Mouse (Mus musculus) forebrain, embryonic 16.5 days (tissue): ENCODE data around the gene Tnk2. TPM values are rescaled to one million over a fixed set of nuclear protein-coding genes. Genes with fewer than 3 reads are reported as not detected.
A peak's percentile ranks its signal among the peaks of the same experiment; 100 is the strongest.

ENCODE experiments used
- ATAC-seq: fragments of 200-750 bp; cut with Nextera tagmentation; 2 replicates; pipeline ENCODE4 v1.8.0; 2017; ENCODE audit warnings: mild to moderate bottlenecking, moderate library complexity
- H3K27ac ChIP-seq: fragments of 300-500 bp; sonication (generic); 2 replicates; pipeline ENCODE4 v1.5.1; 2014; ENCODE audit warnings: low read length, control low read depth
- H3K27me3 ChIP-seq: fragments of 300-500 bp; sonication (generic); replicated peaks from 2 replicates; pipeline ENCODE4 v1.6.1; 2014; ENCODE audit warnings: low read length; ENCODE audit not compliant: control insufficient read depth, insufficient read depth
- H3K36me3 ChIP-seq: fragments of 300-500 bp; sonication (generic); 2 replicates; pipeline ENCODE4 v1.6.1; 2014; ENCODE audit not compliant: control insufficient read depth, insufficient read depth
- H3K4me1 ChIP-seq: fragments of 300-500 bp; sonication (generic); replicated peaks from 2 replicates; pipeline ENCODE4 v1.6.1; 2014; ENCODE audit warnings: low read length; ENCODE audit not compliant: control insufficient read depth, insufficient read depth
- H3K4me2 ChIP-seq: fragments of 300-500 bp; sonication (generic); 2 replicates; pipeline ENCODE4 v1.6.1; 2014; ENCODE audit warnings: mild to moderate bottlenecking, low read length, control low read depth
- H3K4me3 ChIP-seq: fragments of 300-500 bp; sonication (generic); replicated peaks from 2 replicates; pipeline ENCODE4 v1.5.1; 2014; ENCODE audit warnings: mild to moderate bottlenecking, low read length, control low read depth
- H3K9ac ChIP-seq: fragments of 300-500 bp; sonication (generic); replicated peaks from 2 replicates; pipeline ENCODE4 v1.6.1; 2014; ENCODE audit warnings: low read depth, low read length, control low read depth
- H3K9me3 ChIP-seq: fragments of 300-500 bp; sonication (generic); 2 replicates; pipeline ENCODE4 v1.6.1; 2016; ENCODE audit warnings: low read length; ENCODE audit not compliant: control insufficient read depth
- WGBS: fragments of 180-500 bp; shearing (Covaris S2); extraction: QIAGEN DNeasy Blood & Tissue Kit; methylation state at CpG from one replicate; pipeline ENCODE4 v1.1.7; 2014; 5-methylcytosine and 5-hydroxymethylcytosine counted together
- polyA plus RNA-seq: library from polyadenylated mRNA; unstranded; fragments of >200 nt; fragmentation: Nextera tagmentation; extraction: Ambion mirVana; gene quantifications from 2 replicates; pipeline ENCODE4 v1.2.1, GENCODE M21; 2015

Tnk2 gene
- polyA plus RNA-seq, 1 experiment from 2014 or later: 21.9 TPM

DNA sequence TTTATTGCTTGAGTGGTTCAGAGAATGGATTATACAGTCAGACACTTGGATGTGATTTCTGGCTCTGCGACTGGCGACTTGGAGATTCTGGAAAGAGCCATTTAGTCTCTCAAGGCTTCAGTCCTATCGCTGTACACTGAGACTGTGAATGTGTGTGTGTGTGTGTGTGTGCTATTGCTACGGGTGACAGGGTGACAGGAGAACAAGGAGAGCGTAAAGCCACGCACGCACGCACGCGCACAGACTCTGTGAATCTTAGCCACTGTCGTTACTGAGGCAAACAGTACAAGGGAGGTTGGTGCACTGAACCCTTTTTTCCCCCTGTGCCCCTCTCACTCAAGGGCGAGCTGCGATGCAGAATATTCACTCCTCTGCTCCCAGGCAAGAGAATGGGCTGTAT, 1.4 kb upstream of the Tnk2 start:
- H3K4me2 ChIP-seq: no peak overlapping the region
- H3K4me1 ChIP-seq: peaks cover 27% of the 10 kb centered on the region
- no peak overlapping the region for H3K9ac ChIP-seq
- H3K27me3 ChIP-seq: no peaks in the 10 kb centered on the region
- no peak overlapping the region for H3K4me3 ChIP-seq
- no peak overlapping the region for H3K27ac ChIP-seq
- no peaks in the 10 kb centered on the region for H3K36me3 ChIP-seq
- WGBS: 33% methylated on average over 13 of the region's 13 CpGs
- no peaks in the 10 kb centered on the region for H3K9me3 ChIP-seq
- no peak for ATAC-seq

DNA sequence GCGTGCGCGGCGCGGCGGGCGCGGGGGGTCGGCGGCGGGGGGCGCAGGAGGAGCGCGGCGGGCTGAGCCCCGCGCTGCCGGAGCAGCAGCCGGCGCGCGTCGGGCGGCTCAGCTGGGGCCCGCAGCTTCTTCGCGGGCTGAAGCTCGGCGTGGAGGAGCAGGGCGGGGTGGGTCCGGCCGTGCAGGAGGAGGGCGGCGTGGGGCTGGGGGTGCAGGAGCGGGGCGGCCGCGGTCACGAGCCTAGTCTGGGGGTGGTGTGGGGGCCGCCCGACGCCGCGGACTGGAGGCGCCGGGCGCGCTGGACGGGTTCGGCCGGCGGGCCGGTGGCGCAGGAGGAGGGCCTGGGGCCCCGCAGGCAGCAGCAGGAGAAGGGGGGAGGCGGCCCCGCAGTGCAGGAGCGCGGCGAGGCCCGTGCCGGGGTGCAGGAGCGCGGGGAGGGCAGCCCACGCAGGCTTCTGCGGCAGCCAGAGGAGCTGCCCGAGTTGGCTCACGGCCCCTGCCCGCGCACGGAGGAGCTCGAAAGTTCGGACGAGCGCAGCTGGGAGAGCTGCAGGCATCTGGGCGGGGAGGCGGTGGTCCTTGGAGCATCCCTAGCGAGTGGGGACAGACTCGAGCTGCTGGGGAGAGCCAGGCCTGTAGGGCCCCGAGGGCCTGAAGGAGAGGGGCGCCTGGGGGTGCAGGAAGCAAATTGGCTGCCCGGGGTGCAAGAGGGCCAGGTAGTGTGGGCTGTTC, 561 bp downstream of the Tnk2 start:
- Histone ChIP-seq H3K4me1 (peaks cover 22% of the 10 kb centered on the region), H3K9me3 (no peaks in the 10 kb centered on the region), H3K27me3 (no peaks in the 10 kb centered on the region), H3K9ac (peak overlapping the region; percentile 91), H3K4me3 (peak overlapping the region; percentile 89), H3K4me2 (peak overlapping the region; percentile 83), H3K27ac (peak overlapping the region; percentile 84), H3K36me3 (no peaks in the 10 kb centered on the region)
- peak; percentile 71 for ATAC-seq
- under 1% methylated on average over 70 of the region's 82 CpGs for WGBS

DNA sequence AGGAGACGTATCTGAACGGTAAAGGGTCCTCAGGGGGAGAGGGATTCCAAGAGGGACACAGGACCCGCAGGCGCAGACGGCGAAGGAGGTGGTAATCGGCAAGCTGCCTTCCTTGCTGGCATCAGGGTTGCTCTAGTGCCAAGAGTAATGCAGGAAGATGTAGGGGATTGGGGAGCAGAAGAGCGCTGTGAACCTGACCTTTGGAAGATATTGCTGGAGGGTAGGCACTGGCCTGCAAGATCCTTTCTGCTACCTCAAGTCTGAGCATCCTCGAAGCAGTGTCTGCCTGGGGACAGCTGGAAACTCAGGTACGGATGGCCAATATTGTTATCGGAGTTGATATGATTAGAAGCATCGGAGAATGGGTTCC, 1.1 kb downstream of the Tnk2 start:
- peaks cover 22% of the 10 kb centered on the region for H3K4me1 ChIP-seq
- no peaks in the 10 kb centered on the region for H3K9me3 ChIP-seq
- peak overlapping the region; percentile 84 for H3K27ac ChIP-seq
- no peaks in the 10 kb centered on the region for H3K36me3 ChIP-seq
- WGBS: 9% methylated on average over 12 of the region's 12 CpGs
- peak overlapping the region; percentile 83 for H3K4me2 ChIP-seq
- peak overlapping the region; percentile 89 for H3K4me3 ChIP-seq
- peak overlapping the region; percentile 91 for H3K9ac ChIP-seq
- ATAC-seq: peak; percentile 14; the same call in 1 of the 2 replicates
- H3K27me3 ChIP-seq: no peaks in the 10 kb centered on the region

DNA sequence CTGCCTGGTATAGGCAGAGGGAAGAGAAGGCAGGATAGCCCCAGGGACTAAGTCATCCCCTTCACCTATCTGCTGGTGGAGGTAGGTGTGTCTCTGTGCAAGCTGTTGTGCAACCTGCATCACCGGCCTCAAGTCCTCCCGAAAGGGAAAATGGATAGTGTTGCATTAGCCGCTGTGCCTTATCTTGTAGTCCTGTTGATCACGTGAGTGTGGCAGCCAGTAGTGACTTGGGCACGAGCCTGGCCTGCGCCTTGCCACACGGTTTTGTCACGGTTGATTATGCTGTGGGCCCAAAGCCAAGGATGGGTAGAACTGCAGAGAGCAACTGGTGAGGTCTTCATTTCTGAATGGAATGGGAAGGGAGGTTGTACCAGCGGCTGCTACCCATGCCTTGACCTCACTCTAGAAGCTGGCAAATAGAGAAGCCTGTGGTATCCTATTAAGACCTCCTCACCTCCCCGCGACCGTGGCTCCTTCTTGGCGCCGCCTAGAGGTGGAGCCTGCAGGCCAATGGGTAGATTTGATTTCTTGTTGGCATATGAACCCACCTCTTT, 1.8 kb downstream of the Tnk2 start:
- H3K9me3 ChIP-seq: no peaks in the 10 kb centered on the region
- peak overlapping the region; percentile 41; the same call in 1 of the 2 replicates for H3K27ac ChIP-seq
- H3K4me2 ChIP-seq: peak overlapping the region; percentile 83
- H3K4me3 ChIP-seq: peak overlapping the region; percentile 89
- 13% methylated on average over 14 of the region's 14 CpGs for WGBS
- peaks cover 22% of the 10 kb centered on the region for H3K4me1 ChIP-seq
- no peaks in the 10 kb centered on the region for H3K36me3 ChIP-seq
- H3K27me3 ChIP-seq: no peaks in the 10 kb centered on the region
- peak overlapping the region; percentile 91 for H3K9ac ChIP-seq
- ATAC-seq: peak; percentile 15

DNA sequence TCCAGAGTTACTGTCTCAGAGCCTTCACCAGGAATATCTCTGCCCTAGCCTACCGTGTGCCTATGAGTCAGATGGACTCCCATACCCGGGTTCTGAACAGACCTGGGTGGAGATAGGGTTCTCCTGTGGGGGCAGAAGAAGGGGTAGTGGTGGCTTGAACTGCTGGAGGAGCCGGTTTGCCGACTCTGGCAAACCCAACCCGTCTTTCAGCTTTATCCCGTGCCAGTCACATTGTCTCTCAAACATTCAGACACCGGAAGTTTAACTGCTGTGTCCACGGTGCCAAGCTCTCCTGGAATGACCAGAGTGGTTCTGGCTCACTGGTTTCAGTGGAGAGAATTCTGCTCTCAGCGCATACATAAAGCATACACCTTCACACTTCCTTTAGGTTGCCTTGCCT, 2.3 kb downstream of the Tnk2 start:
- no peaks in the 10 kb centered on the region for H3K36me3 ChIP-seq
- H3K9ac ChIP-seq: no peak overlapping the region
- H3K27me3 ChIP-seq: no peaks in the 10 kb centered on the region
- peak overlapping the region; percentile 89 for H3K4me3 ChIP-seq
- H3K27ac ChIP-seq: no peak overlapping the region
- H3K9me3 ChIP-seq: no peaks in the 10 kb centered on the region
- ATAC-seq: no peak
- WGBS: 83% methylated on average over 9 of the region's 9 CpGs
- H3K4me2 ChIP-seq: peak overlapping the region; percentile 83
- H3K4me1 ChIP-seq: peaks cover 22% of the 10 kb centered on the region

DNA sequence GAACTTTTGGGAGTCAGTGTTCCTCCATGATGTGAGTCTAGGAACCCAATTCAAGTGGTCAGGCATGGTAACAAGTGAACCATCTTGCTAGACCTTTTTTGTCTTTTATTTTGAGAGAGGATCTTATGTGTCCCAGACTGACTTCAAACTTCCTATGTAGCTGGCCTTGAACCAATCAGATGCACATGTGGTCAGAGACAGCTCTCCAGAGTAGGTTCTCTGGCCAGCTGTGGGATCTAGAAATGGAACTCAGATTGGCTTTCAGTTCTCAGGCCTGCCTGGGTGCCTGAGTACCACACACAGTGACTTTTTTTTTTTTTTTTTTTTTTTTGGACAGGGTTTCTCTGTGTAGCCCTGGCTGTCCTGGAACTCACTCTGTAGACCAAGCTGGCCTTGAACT, 4.0 kb downstream of the Tnk2 start:
- Histone ChIP-seq H3K9me3 (no peaks in the 10 kb centered on the region), H3K4me1 (peaks cover 22% of the 10 kb centered on the region), H3K4me3 (no peak overlapping the region), H3K27me3 (no peaks in the 10 kb centered on the region), H3K4me2 (no peak overlapping the region), H3K36me3 (no peaks in the 10 kb centered on the region; the same call in 1 of the 2 replicates), H3K9ac (no peak overlapping the region), H3K27ac (no peak overlapping the region)
- ATAC-seq: no peak

DNA sequence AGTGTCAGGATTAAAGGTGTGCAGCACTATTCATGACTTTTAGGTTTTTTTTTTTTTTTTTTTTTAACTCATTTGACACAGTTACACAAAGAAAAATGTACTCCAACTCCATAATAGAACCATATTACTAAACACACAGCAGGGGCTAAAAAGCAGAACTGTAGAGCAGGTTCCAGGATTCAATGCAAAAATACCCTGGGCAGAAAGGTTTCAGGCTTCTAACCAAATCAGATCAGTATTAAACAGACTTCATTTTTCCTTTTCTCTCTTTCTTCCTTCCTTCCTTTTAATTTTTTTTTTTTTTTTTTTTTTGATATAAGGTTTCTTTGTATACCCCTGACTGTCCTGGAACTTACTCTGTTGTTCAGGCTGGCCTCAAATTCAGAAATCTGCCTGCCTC, 6.8 kb downstream of the Tnk2 start:
- H3K36me3 ChIP-seq: no peaks in the 10 kb centered on the region; the same call in 1 of the 2 replicates
- H3K9me3 ChIP-seq: no peaks in the 10 kb centered on the region
- H3K9ac ChIP-seq: no peak overlapping the region
- no peak for ATAC-seq
- no peaks in the 10 kb centered on the region for H3K27me3 ChIP-seq
- no peak overlapping the region for H3K4me2 ChIP-seq
- peaks cover 14% of the 10 kb centered on the region for H3K4me1 ChIP-seq
- no peak overlapping the region for H3K4me3 ChIP-seq
- H3K27ac ChIP-seq: no peak overlapping the region

DNA sequence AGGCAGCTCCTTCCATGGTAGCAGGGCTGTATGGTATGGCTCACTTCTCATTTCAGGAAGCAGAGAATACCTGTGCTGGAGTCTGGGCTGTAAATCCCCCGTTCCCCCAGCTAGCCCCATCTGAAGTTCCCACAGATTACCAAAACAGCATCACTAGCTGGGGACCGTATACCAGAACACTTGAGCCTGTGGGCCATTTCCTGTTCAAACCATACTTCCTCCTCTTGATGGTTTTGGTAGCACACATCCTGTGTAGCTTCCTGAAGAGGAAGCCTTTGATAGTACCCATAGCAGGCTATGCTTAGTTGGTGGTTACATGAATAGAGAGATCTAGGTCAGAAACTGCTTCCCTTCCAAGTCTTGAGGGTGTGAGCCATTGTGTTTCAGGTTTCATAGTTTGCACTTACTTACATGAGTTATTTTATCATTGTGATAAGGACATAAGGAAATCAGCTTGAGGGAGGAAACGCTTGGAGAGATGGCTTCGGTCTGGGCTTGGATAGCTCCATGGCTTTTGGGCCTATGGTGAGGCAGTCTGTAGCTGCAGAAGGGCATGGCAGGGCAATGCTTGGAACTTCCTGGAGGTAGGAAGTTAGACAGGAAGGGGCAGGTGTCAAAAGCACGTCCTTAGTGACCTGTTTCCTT, 7.4 kb downstream of the Tnk2 start:
- WGBS: 91% methylated on average over 5 of the region's 5 CpGs
- ATAC-seq: no peak
- H3K9me3 ChIP-seq: no peaks in the 10 kb centered on the region

DNA sequence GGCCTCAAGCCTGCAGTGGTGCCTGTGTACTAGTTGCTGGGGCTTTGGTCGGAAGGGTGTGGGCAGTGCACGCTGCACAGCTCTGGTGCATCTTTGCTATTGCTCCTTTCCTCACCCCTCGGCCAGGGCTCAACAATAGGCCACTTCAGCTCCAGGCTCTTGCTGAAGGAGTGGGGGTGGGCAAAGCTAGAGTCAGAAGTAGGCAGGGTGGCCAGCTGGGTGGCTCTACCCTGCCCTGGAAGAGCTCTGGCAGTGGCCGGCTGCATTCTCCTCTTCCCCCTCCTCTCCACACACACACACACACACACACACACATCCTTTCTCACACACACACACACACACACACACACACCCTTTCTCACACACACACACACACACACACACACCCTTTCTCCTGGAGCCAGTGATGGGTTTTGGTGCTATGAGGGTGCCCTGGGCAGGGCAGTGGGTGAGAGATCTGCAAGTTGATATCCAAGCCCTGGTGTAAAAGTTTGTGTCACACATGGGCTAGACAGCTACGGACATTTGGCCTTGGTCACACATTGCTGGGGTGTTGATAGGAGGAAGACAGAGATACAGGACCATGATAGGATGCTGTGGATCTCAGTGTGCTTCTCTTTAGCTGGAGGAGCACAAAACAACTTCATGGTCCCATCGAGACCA, 10.5 kb downstream of the Tnk2 start:
- H3K4me2 ChIP-seq: no peak overlapping the region
- H3K9me3 ChIP-seq: no peaks in the 10 kb centered on the region
- no peak overlapping the region for H3K27ac ChIP-seq
- no peak overlapping the region for H3K4me3 ChIP-seq
- H3K9ac ChIP-seq: no peak overlapping the region
- no peak for ATAC-seq
- 77% methylated on average over 6 of the region's 6 CpGs for WGBS
- H3K36me3 ChIP-seq: no peaks in the 10 kb centered on the region; the same call in 1 of the 2 replicates
- peaks cover 12% of the 10 kb centered on the region for H3K4me1 ChIP-seq
- no peaks in the 10 kb centered on the region for H3K27me3 ChIP-seq

More for the DNA sequence above, 7.4 kb downstream of the Tnk2 start:
- no peak overlapping the region for H3K27ac ChIP-seq
- H3K4me1 ChIP-seq: peaks cover 7% of the 10 kb centered on the region
- H3K4me3 ChIP-seq: no peak overlapping the region
- no peak overlapping the region for H3K4me2 ChIP-seq
- no peaks in the 10 kb centered on the region for H3K27me3 ChIP-seq
- no peaks in the 10 kb centered on the region; the same call in 1 of the 2 replicates for H3K36me3 ChIP-seq
- no peak overlapping the region for H3K9ac ChIP-seq
